Mouse (Mus musculus) liver, embryonic 12.5 days (tissue): ENCODE results near the gene Trappc11. TPM values are rescaled to one million over a fixed set of nuclear protein-coding genes. Genes with fewer than 3 reads are reported as not detected.
"Not testable (repeated sequence)": the region's sequence is repeated elsewhere in the genome, so short reads cannot be mapped to it uniquely, and the experiment has no call there.

Experiments
- ATAC-seq: fragments of 200-750 bp; cut with Nextera tagmentation; 2 replicates; pipeline ENCODE4 v1.8.0; 2017; ENCODE audit warnings: moderate number of reproducible peaks, mild to moderate bottlenecking, moderate library complexity
- H3K27ac ChIP-seq: fragments of 300-500 bp; sonication (generic); 2 replicates; pipeline ENCODE4 v1.5.1; 2016; ENCODE audit warnings: mild to moderate bottlenecking
- H3K27me3 ChIP-seq: fragments of 300-500 bp; sonication (generic); replicated peaks from 2 replicates; pipeline ENCODE4 v1.6.1; 2016; ENCODE audit warnings: mild to moderate bottlenecking, moderate library complexity
- H3K36me3 ChIP-seq: fragments of 300-500 bp; sonication (generic); 2 replicates; pipeline ENCODE4 v1.6.1; 2016; ENCODE audit warnings: mild to moderate bottlenecking, moderate library complexity
- H3K4me1 ChIP-seq: fragments of 300-500 bp; sonication (generic); 2 replicates; pipeline ENCODE4 v1.6.1; 2016
- H3K4me2 ChIP-seq: fragments of 300-500 bp; sonication (generic); 2 replicates; pipeline ENCODE4 v1.6.1; 2016; ENCODE audit warnings: mild to moderate bottlenecking, moderate library complexity
- H3K4me3 ChIP-seq: fragments of 300-500 bp; sonication (generic); 2 replicates; pipeline ENCODE4 v1.5.1; 2016; ENCODE audit warnings: mild to moderate bottlenecking, moderate library complexity
- H3K9ac ChIP-seq: fragments of 300-500 bp; sonication (generic); 2 replicates; pipeline ENCODE4 v1.6.1; 2016; ENCODE audit warnings: mild to moderate bottlenecking, moderate library complexity
- H3K9me3 ChIP-seq: fragments of 300-500 bp; sonication (generic); replicated peaks from 2 replicates; pipeline ENCODE4 v1.6.1; 2016; ENCODE audit warnings: mild to moderate bottlenecking, moderate library complexity
- WGBS: fragments of 180-500 bp; shearing (Covaris S2); methylation state at CpG from one replicate; pipeline ENCODE4 v1.1.7; 2016; ENCODE audit not compliant: insufficient replicate concordance; 5-methylcytosine and 5-hydroxymethylcytosine counted together
- polyA plus RNA-seq: library from polyadenylated mRNA; unstranded; fragments of >200 nt; fragmentation: Nextera tagmentation; extraction: Ambion mirVana; gene quantifications from 2 replicates; pipeline ENCODE4 v1.2.1, GENCODE M21; 2016

Trappc11 gene
- polyA plus RNA-seq, 1 experiment from 2014 or later: 23.9 TPM

DNA sequence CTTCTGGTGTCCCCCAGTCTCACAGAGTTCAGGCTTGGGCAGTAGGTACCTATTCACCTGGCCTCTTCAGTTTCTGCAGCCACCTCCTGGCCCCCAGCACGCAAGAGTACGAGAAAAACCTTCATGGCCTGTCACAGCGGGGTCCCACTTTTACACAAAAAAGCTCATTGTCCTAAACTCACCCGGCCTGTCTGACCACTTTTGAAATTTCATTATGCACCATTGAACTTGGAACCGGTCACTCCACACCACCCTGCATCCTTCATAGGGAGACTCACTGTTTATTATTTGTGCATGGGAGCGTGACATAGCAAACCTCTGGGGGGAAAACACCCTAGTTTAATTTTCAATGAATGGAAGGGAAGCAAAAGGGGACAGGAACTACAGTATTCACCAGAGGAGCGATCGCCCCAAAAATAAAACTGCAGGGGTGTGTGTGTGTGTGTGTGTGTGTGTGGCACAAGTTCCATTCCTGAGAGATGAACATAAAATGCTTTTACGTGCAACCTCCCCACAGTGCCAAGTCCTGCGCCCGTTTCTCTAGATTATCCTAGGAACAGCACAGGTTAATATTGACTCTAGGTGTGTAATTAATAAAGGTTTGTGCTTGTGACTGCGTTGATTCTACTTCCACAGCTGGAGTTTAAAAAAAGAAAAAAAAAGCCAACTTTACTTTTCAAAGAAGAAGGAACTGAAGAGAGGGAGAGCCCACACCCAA lies 50.8 kb downstream of the Trappc11 start:
- Histone ChIP-seq H3K27ac (no peak overlapping the region), H3K9ac (no peak overlapping the region), H3K27me3 (no peaks in the 10 kb centered on the region), H3K36me3 (peaks cover 4% of the 10 kb centered on the region), H3K9me3 (no peaks in the 10 kb centered on the region; the same call in 1 of the 2 replicates), H3K4me2 (no peak overlapping the region), H3K4me3 (no peak overlapping the region), H3K4me1 (no peaks in the 10 kb centered on the region)
- 72% methylated on average over 12 of the region's 12 CpGs for WGBS
- ATAC-seq: no peak

DNA sequence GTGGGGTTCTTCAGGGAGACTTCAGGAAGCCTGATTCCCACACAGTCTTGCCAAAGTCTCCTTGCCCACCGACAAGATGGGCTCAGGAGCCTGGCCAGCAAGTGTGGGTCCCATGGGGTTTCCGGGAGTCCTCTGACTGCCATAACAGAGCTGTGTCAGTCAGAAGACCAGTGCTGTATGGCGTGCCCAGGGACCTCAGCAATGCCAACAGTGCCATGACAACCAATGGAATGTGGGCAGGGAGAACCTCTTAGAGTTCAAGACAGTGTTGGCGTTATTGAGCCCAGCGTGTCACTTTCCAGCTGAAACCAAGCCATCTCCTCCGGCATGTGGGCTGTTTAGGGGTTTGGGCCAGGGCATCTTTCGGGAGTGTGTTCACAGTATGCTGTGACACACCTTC lies 53.2 kb downstream of the Trappc11 start:
- 80% methylated on average over 7 of the region's 7 CpGs for WGBS
- no peak for ATAC-seq
- no peaks in the 10 kb centered on the region for H3K4me1 ChIP-seq

DNA sequence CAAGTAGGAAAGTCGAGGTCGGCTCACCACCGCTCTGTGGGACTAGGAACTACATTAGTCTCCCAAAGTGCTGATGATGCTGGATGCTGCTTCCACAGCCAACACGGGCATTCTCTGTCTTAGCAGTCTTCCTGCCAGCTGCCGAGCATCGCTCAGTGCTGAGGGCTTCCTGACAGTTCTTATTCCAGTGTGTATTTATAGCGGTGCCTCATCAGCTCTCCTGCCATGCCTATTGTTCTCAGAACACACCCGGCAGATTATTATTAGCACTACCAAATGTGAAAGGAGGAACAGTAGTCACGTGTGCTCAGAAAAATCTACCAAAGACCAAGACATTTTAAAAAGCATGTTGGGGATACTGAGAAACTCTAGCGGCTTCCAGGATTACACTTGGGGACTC lies 71.6 kb downstream of the Trappc11 start:
- H3K4me1 ChIP-seq: no peaks in the 10 kb centered on the region
- no peak overlapping the region for H3K4me2 ChIP-seq
- peaks cover 14% of the 10 kb centered on the region; the same call in 1 of the 2 replicates for H3K9me3 ChIP-seq
- no peaks in the 10 kb centered on the region for H3K27me3 ChIP-seq
- no peak overlapping the region for H3K4me3 ChIP-seq
- H3K36me3 ChIP-seq: no peaks in the 10 kb centered on the region
- H3K9ac ChIP-seq: no peak overlapping the region
- no peak overlapping the region for H3K27ac ChIP-seq
- 62% methylated on average over 10 of the region's 10 CpGs for WGBS
- no peak for ATAC-seq

More for the DNA sequence above, 53.2 kb downstream of the Trappc11 start:
- no peaks in the 10 kb centered on the region for H3K9me3 ChIP-seq
- no peak overlapping the region for H3K4me2 ChIP-seq
- no peak overlapping the region for H3K27ac ChIP-seq
- H3K27me3 ChIP-seq: no peaks in the 10 kb centered on the region
- H3K9ac ChIP-seq: no peak overlapping the region
- no peaks in the 10 kb centered on the region for H3K36me3 ChIP-seq
- no peak overlapping the region for H3K4me3 ChIP-seq

DNA sequence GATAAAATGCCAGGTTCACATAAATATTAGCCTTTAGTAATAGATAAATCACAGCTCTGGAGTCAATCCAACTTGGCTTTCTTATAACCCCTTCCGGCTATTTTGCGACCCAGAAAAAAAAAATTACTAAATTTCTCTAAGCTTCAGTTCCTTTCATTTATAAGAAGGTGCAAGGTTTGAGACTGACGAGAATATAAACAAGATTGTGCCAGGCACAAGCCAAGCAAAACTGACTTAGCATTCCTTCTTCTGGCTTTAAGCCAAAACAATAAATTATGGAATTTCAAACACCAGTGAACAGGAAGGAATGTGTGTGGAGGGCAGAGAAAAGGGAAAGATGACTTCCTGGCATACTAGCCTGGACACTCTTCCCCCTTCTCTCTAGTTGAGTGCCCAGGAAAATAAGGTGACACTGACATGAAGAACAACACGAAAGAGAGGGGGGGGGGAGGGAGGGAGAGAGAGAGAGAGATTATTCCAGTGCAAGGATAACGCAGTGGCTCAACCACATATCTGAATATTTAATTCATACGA lies 74.0 kb downstream of the Trappc11 start:
- Histone ChIP-seq H3K4me2 (no peak overlapping the region), H3K27me3 (no peaks in the 10 kb centered on the region), H3K4me1 (no peaks in the 10 kb centered on the region), H3K36me3 (no peaks in the 10 kb centered on the region), H3K4me3 (no peak overlapping the region), H3K27ac (no peak overlapping the region), H3K9me3 (peaks cover 9% of the 10 kb centered on the region; the same call in 1 of the 2 replicates), H3K9ac (no peak overlapping the region)
- 70% methylated on average over 5 of the region's 6 CpGs for WGBS
- no peak for ATAC-seq

DNA sequence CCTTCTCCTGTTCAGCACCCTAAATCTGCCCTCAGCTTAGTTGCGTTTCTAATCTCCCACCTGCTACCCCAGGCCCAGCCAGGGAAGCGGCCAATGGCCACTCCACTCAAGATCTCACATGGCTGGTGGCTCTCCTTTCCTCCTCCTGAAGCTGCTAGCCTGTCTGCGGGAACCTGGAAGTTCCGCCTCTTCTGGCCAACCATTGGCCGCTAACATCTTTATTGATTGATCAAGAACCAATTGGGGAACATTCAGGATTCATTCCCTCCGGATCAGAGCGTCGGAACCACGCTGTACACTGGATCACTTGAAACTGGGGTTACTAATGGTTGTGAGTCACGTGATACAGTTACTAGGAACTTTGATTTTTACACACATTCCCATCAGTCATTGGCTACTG lies 74.7 kb downstream of the Trappc11 start:
- H3K36me3 ChIP-seq: no peaks in the 10 kb centered on the region
- H3K27ac ChIP-seq: no peak overlapping the region
- H3K4me3 ChIP-seq: no peak overlapping the region
- no peak for ATAC-seq
- H3K27me3 ChIP-seq: no peaks in the 10 kb centered on the region
- no peaks in the 10 kb centered on the region for H3K4me1 ChIP-seq
- no peak overlapping the region for H3K9ac ChIP-seq
- H3K9me3 ChIP-seq: peaks cover 9% of the 10 kb centered on the region; the same call in 1 of the 2 replicates
- no peak overlapping the region for H3K4me2 ChIP-seq
- WGBS: 81% methylated on average over 10 of the region's 10 CpGs

DNA sequence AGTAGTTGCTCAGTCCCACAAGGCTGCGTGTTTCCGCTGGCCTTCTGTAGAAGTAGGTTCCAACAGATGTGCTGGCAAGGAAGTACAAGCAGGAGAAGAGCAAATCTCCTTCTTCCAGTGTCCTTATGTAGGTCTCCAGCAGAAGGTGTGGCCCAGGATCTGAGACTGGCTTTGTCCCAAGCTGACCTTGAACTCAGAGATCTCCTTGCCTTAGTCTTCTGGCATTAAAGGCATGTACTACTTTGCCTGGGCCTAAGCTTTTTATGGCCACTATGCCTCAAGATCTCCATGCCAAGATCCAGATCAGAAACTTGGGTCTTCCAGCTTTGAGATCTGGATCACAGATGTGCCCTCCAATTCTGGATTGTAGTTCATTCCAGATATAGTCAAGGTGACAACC lies 84.1 kb downstream of the Trappc11 start:
- H3K4me2 ChIP-seq, ATAC-seq, H3K4me1 ChIP-seq, H3K9me3 ChIP-seq, H3K9ac ChIP-seq, H3K36me3 ChIP-seq, H3K27me3 ChIP-seq, H3K4me3 ChIP-seq, H3K27ac ChIP-seq: not testable (repeated sequence)
- 86% methylated on average over 2 of the region's 2 CpGs for WGBS

GRCm38 (mm10) chr8:47446312-47447046 lies 86.8 kb downstream of the Trappc11 start, which contains the start of gene Stox2:
Gene Stox2, minus strand, starts transcription at chr8:47446362.
- Histone ChIP-seq H3K9me3 (peaks cover 3% of the 10 kb centered on the region), H3K27ac (no peak within 1 kb of the TSS), H3K9ac (no peak within 1 kb of the TSS), H3K27me3 (no peaks in the 10 kb centered on the region), H3K4me3 (no peak within 1 kb of the TSS), H3K36me3 (no peaks in the 10 kb centered on the region), H3K4me2 (no peak within 1 kb of the TSS), H3K4me1 (no peaks in the 10 kb centered on the region)
- no peak for ATAC-seq
- WGBS: 71% methylated on average over 19 of the region's 19 CpGs

Other genes starting within 250 kb of the Trappc11 start
- 0.89 and 0.97 TPM in 2 replicates for gene Stox2, start 87.1 kb downstream of the Trappc11 start, polyA plus RNA-seq
- gene Rwdd4a, start 194 bp upstream of the Trappc11 start, polyA plus RNA-seq: 35.0 and 36.3 TPM in 2 replicates
- gene Ing2, start 142.1 kb upstream of the Trappc11 start, polyA plus RNA-seq: 14.9 and 15.1 TPM in 2 replicates
- gene Cdkn2aip, start 180.5 kb upstream of the Trappc11 start, polyA plus RNA-seq: 17.1 and 18.4 TPM in 2 replicates